Mouse (Mus musculus) forebrain, postnatal 0 days (tissue): ENCODE measurements around the gene Akr1a1. TPM values are rescaled to one million over a fixed set of nuclear protein-coding genes. Genes with fewer than 3 reads are reported as not detected.
"Not testable (repeated sequence)": the region's sequence is repeated elsewhere in the genome, so short reads cannot be mapped to it uniquely, and the experiment has no call there.

Experiments used
- ATAC-seq: fragments of 200-750 bp; cut with Nextera tagmentation; 2 replicates; pipeline ENCODE4 v1.8.0; 2017; ENCODE audit warnings: mild to moderate bottlenecking, moderate library complexity
- DNase-seq: peaks from one replicate; pipeline ENCODE4 v3.0.0-alpha.2; 2015
- H3K27ac ChIP-seq: fragments of 300-500 bp; sonication (generic); 2 replicates; pipeline ENCODE4 v1.5.1; 2014; ENCODE audit warnings: low read depth, mild to moderate bottlenecking, antibody characterized with exemption, low read length, moderate library complexity, mixed read lengths
- H3K27me3 ChIP-seq: fragments of 300-500 bp; sonication (generic); 2 replicates; pipeline ENCODE4 v1.6.1; 2014; ENCODE audit warnings: mild to moderate bottlenecking, low read length, mixed read lengths; ENCODE audit not compliant: insufficient read depth
- H3K36me3 ChIP-seq: fragments of 300-500 bp; sonication (generic); 2 replicates; pipeline ENCODE4 v1.6.1; 2014; ENCODE audit warnings: mild to moderate bottlenecking, moderate library complexity; ENCODE audit not compliant: insufficient read depth
- H3K4me1 ChIP-seq: fragments of 300-500 bp; sonication (generic); 2 replicates; pipeline ENCODE4 v1.6.1; 2014; ENCODE audit warnings: antibody characterized with exemption; ENCODE audit not compliant: insufficient read depth
- H3K4me2 ChIP-seq: fragments of 300-500 bp; sonication (generic); 2 replicates; pipeline ENCODE4 v1.6.1; 2014; ENCODE audit warnings: low read depth, mild to moderate bottlenecking, moderate library complexity
- H3K4me3 ChIP-seq: fragments of 300-500 bp; sonication (generic); 2 replicates; pipeline ENCODE4 v1.5.1; 2014; ENCODE audit warnings: low read depth, low read length, mixed read lengths
- H3K9ac ChIP-seq: fragments of 300-500 bp; sonication (generic); 2 replicates; pipeline ENCODE4 v1.6.1; 2014; ENCODE audit warnings: mild to moderate bottlenecking
- H3K9me3 ChIP-seq: fragments of 300-500 bp; sonication (generic); 2 replicates; pipeline ENCODE4 v1.6.1; 2016; ENCODE audit warnings: low read length
- CTCF ChIP-seq: sonication (generic); IDR thresholded peaks from 2 replicates; pipeline ENCODE4 v1.5.1; 2016; ENCODE audit warnings: antibody characterized with exemption, control low read depth, low read depth
- WGBS: fragments of 180-500 bp; shearing (Covaris S2); extraction: QIAGEN DNeasy Blood & Tissue Kit; methylation state at CpG from one replicate; pipeline ENCODE4 v1.1.7; 2014; 5-methylcytosine and 5-hydroxymethylcytosine counted together
- polyA plus RNA-seq: library from polyadenylated mRNA; unstranded; fragments of >200 nt; fragmentation: Nextera tagmentation; extraction: Ambion mirVana; gene quantifications from 2 replicates; pipeline ENCODE4 v1.2.1, GENCODE M21; 2015
- total RNA-seq: library from RNA; depleted of rRNA; stranded (reverse); fragments of >200 nt; gene quantifications from 2 replicates; pipeline ENCODE4 v1.2.3, GENCODE M21; 2014

The Akr1a1 gene
- total and polyA plus RNA-seq, 2 experiments from 2014 or later, result 596 to 908 TPM

DNA sequence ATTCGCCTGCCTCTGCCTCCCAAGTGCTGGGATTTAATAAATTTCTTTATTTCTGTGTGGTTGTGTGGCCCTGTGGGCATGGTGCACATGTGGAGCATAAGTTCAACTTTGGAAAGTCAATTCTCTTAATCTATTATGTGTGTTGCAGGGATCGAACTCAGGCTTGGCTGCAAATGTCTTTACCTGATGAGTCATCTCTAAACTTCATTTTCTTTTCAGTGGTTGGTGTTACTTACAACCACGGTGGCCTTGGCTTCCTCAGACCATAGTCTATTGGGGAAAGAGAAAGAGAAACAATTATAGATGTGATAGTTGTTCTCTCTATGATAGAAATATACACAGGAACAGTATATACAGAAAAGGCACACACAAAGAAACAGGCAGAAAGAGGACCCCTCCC is 24.5 kb upstream of the Akr1a1 start:
- no peak overlapping the region for H3K4me3 ChIP-seq
- H3K27me3 ChIP-seq, result no peaks in the 10 kb centered on the region
- H3K36me3 ChIP-seq, result no peaks in the 10 kb centered on the region
- 90% methylated on average over 3 of the region's 3 CpGs for WGBS
- no peak for ATAC-seq
- no peak for TF ChIP-seq CTCF
- H3K4me2 ChIP-seq, result no peak overlapping the region
- H3K9ac ChIP-seq, result no peak overlapping the region
- no peaks in the 10 kb centered on the region for H3K4me1 ChIP-seq
- no peaks in the 10 kb centered on the region for H3K9me3 ChIP-seq
- DNase-seq, result no peak
- no peak overlapping the region for H3K27ac ChIP-seq

DNA sequence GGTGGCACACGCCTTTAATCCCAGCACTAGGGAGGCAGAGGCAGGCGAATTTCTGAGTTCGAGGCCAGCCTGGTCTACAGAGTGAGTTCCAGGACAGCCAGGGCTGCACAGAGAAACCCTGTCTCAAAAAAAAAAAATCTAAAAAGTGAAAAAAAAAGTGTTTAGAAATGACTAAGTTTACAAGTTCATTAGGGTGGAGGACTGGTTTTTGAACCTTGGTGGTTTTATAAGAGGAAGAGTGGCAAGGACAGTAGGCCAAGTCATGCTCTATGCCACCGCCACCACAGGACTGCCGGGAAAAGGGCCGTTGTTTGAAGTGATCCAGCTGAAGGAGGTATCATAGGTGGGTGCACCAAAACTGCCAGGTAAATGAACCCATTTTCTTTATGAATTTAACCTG is 23.3 kb upstream of the Akr1a1 start:
- not testable (repeated sequence) for DNase-seq, H3K9me3 ChIP-seq, H3K4me3 ChIP-seq, H3K36me3 ChIP-seq, H3K4me2 ChIP-seq, H3K9ac ChIP-seq, H3K27me3 ChIP-seq, H3K27ac ChIP-seq, H3K4me1 ChIP-seq, ATAC-seq
- WGBS, result 92% methylated on average over 6 of the region's 6 CpGs

DNA sequence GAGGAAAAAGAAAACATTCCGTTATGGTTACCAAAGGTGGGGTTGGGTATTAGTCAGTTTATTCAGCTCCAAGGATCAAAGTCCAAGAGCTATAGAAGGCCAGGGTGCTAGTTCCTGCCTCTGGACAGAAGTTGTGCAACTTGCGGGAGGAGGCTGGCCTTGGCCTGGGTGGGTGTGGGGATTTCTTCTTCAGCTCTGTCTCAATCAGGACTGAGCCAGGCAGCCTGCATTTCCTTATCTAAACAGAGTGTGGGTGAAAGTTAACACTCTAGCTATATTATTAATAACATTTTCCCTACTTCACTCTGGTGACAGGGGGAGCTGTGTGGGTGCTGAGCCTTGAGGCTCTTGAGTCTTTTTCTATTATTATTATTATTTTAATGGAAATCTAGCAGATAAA is 21.3 kb upstream of the Akr1a1 start:
- TF ChIP-seq CTCF, result no peak
- no peaks in the 10 kb centered on the region for H3K36me3 ChIP-seq
- ATAC-seq, result no peak
- H3K4me1 ChIP-seq, result no peaks in the 10 kb centered on the region
- no peak overlapping the region for H3K4me3 ChIP-seq
- no peak overlapping the region for H3K27ac ChIP-seq
- H3K9ac ChIP-seq, result no peak overlapping the region
- WGBS, result 80% methylated on average over 2 of the region's 2 CpGs
- H3K4me2 ChIP-seq, result no peak overlapping the region
- H3K9me3 ChIP-seq, result no peaks in the 10 kb centered on the region
- DNase-seq, result no peak
- no peaks in the 10 kb centered on the region for H3K27me3 ChIP-seq

DNA sequence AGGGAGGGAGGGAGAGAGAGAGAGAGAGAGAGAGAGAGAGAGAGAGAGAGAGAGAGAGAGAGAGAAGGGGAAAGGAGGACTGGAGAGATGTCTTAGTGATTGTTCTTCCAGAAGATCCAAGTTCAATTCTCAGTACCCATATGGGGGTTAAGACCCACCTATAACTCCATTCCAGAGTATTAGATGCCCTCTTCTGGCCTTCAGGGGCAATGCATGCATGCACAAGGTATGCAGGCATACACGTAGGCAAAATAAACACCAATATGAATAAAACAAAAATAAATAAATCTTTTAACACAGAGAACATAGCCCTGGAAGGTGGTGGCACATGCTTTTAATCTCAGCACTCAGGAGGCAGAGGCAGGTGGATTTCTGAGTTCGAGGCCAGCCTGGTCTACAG is 17.8 kb upstream of the Akr1a1 start:
- DNase-seq, result no peak
- H3K4me1 ChIP-seq, result no peaks in the 10 kb centered on the region

DNA sequence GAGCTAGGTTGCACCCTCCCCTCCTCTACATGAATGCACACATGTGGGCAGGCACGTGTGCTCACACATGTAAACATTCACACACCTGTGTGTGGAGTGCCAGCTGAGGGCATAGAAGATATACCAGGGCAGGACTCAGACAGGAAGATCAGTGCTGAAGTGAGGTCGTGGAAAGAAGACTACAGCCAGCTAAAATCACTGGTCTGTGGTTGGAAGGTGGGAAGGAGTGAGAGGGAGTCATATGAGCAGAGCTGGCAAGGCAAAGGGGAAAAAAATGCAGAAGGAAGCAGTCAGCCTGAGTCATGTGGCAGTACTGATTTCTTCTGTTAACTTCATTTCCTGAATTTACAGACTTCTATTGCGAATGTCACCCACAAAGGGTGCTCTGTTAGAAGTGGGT is 16.7 kb upstream of the Akr1a1 start:
- H3K4me3 ChIP-seq, result no peak overlapping the region
- ATAC-seq (no peak), DNase-seq (no peak)
- H3K9me3 ChIP-seq, result no peaks in the 10 kb centered on the region
- H3K4me1 ChIP-seq, result no peaks in the 10 kb centered on the region
- H3K27ac ChIP-seq, result no peak overlapping the region
- no peaks in the 10 kb centered on the region for H3K27me3 ChIP-seq
- TF ChIP-seq CTCF, result no peak
- no peak overlapping the region for H3K4me2 ChIP-seq
- H3K36me3 ChIP-seq, result no peaks in the 10 kb centered on the region
- H3K9ac ChIP-seq, result no peak overlapping the region
- 67% methylated on average over 3 of the region's 3 CpGs for WGBS

More for the DNA sequence above, 17.8 kb upstream of the Akr1a1 start:
- Histone ChIP-seq H3K27me3 (no peaks in the 10 kb centered on the region), H3K4me3 (no peak overlapping the region), H3K4me2 (no peak overlapping the region), H3K9me3 (no peaks in the 10 kb centered on the region), H3K27ac (no peak overlapping the region), H3K36me3 (no peaks in the 10 kb centered on the region), H3K9ac (no peak overlapping the region)
- TF ChIP-seq CTCF, result peak; percentile 39; the same call in 1 of the 2 replicates
- 54% methylated on average over 2 of the region's 2 CpGs for WGBS
- ATAC-seq, result no peak

DNA sequence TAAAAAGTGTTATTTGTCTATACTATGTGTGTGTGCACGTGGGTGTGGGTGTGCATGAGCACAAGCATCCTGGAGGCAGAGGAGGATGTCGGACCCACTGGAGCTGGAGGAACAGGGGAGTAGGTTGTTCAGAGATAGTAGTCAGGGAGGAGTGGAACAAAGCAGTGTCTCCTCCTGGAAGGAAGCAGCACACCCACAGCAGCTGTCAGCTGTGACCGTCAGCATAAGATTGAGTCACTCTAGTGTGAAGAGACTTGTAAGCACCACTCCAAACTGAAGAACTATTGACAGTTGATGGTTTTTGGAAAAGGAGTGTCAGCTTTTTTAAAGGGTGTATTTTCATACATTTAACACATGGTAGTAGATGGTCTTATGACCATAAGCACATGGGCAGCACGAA is 15.1 kb upstream of the Akr1a1 start:
- DNase-seq (no peak), ATAC-seq (no peak)
- Histone ChIP-seq H3K4me3 (no peak overlapping the region), H3K36me3 (no peaks in the 10 kb centered on the region), H3K27ac (no peak overlapping the region), H3K9me3 (no peaks in the 10 kb centered on the region), H3K4me2 (no peak overlapping the region), H3K4me1 (no peaks in the 10 kb centered on the region), H3K27me3 (no peaks in the 10 kb centered on the region), H3K9ac (no peak overlapping the region)
- TF ChIP-seq CTCF, result no peak
- WGBS, result 61% methylated on average over 4 of the region's 4 CpGs

DNA sequence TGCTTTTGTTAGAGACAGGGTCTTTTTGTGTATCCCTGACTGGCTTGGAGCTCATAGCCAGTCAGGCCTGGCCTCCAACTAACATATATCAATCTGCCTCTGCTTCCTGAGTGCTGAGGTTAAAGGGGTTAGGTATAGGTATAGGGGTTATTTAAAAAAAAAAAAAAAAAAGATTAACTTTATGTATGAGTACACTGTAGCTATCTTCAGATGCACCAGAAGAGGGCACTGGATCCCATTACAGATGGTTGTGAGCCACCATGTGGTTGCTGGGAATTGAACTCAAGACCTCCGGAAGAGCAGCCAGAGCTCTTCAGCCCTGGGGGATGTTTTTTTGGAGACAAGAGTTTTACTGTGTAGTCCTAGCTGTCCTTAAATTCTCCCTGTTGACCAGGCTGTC is 10.5 kb upstream of the Akr1a1 start:
- H3K27me3 ChIP-seq, result no peaks in the 10 kb centered on the region
- WGBS, result 87% methylated on average over 1 of the region's 1 CpGs
- ATAC-seq (no peak), DNase-seq (no peak)
- no peaks in the 10 kb centered on the region for H3K36me3 ChIP-seq
- H3K27ac ChIP-seq, result no peak overlapping the region
- no peak for TF ChIP-seq CTCF
- no peak overlapping the region for H3K4me2 ChIP-seq
- H3K9me3 ChIP-seq, result no peaks in the 10 kb centered on the region
- H3K4me1 ChIP-seq, result no peaks in the 10 kb centered on the region
- no peak overlapping the region for H3K4me3 ChIP-seq
- no peak overlapping the region for H3K9ac ChIP-seq

DNA sequence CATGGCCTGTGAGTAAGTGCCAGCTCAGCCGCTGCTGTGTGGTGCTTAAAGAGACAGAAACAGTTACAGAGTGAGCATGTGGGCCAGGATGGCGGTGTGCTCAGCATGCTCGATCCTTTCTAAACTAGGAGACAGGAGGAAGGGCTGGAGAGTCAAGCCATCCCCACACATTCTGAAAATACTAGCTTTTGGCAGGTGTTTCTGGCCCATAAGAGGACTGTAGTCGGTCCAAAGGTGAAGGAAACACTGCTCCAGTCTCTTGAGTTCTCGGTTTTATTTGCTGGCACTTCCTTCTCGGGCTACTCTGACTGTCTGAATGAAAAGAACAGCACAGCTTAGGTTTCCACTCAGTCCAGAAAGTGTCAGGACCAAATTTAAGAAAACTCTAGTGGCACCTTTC is 9.3 kb upstream of the Akr1a1 start:
- 75% methylated on average over 6 of the region's 6 CpGs for WGBS
- Histone ChIP-seq H3K9ac (no peak overlapping the region), H3K9me3 (no peaks in the 10 kb centered on the region), H3K4me3 (no peak overlapping the region), H3K4me1 (no peaks in the 10 kb centered on the region), H3K27me3 (no peaks in the 10 kb centered on the region), H3K36me3 (no peaks in the 10 kb centered on the region), H3K4me2 (no peak overlapping the region), H3K27ac (no peak overlapping the region)
- TF ChIP-seq CTCF, result no peak
- no peak for DNase-seq
- no peak for ATAC-seq

DNA sequence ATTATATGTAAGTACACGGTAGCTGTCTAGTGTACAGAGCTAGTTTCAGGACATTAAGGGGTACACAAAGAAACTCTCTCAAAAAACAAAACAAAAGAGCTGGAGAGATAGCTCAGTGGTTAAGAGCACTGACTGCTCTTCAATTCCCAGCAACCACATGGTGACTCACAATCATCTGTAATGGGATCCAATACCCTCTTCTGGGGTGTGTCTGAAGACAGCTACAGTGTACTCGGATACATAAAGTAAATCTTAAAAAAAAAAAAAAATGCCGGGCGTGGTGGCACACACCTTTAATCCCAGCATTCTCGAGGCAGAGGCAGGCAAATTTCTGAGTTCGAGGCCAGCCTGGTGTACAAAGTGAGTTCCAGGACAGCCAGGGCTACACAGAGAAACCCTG is 8.4 kb upstream of the Akr1a1 start:
- not testable (repeated sequence) for DNase-seq, H3K27ac ChIP-seq, H3K4me3 ChIP-seq, H3K27me3 ChIP-seq, ATAC-seq, H3K9ac ChIP-seq, H3K4me1 ChIP-seq, H3K36me3 ChIP-seq, H3K9me3 ChIP-seq, H3K4me2 ChIP-seq
- 82% methylated on average over 6 of the region's 6 CpGs for WGBS
